Mouse (Mus musculus) MEL (cell line): ENCODE results near the gene Bmpr1b. TPM values are rescaled to one million over a fixed set of nuclear protein-coding genes. Genes with fewer than 3 reads are reported as not detected.

ENCODE experiments used
- DNase-seq: peaks from one replicate; pipeline ENCODE4 v3.0.0; 2011; ENCODE audit warnings: low read depth, low spot score
- H3K27ac ChIP-seq: 2 replicates; pipeline ENCODE4 v1.5.1; 2012; ENCODE audit warnings: low read depth, mild to moderate bottlenecking, control low read depth, low read length, moderate library complexity; ENCODE audit not compliant: control insufficient read depth
- H3K27me3 ChIP-seq, 2 experiments: fragments of 150-350 bp in 1 of 2; sonication (generic) in 1 of 2; 2 replicates each; pipeline ENCODE4 v1.6.1; 2012; ENCODE audit warnings: low read length in 2 of 2, mild to moderate bottlenecking in 2 of 2, improper control_type of control experiment in 1 of 2, moderate library complexity in 1 of 2; ENCODE audit not compliant: insufficient read depth in 2 of 2, control insufficient read depth in 1 of 2
- H3K36me3 ChIP-seq, 2 experiments: 2 replicates each; pipeline ENCODE4 v1.6.1; 2012 to 2014; ENCODE audit warnings: low read length in 2 of 2, improper control_type of control experiment in 1 of 2, inconsistent platforms in 1 of 2, mild to moderate bottlenecking in 1 of 2; ENCODE audit not compliant: insufficient read depth in 2 of 2, control insufficient read depth in 1 of 2
- H3K4me1 ChIP-seq, 2 experiments: fragments of 150-350 bp in 1 of 2; sonication (generic) in 1 of 2; 2 replicates each; pipeline ENCODE4 v1.6.1; 2012; ENCODE audit warnings: low read length in 2 of 2, improper control_type of control experiment in 1 of 2, mild to moderate bottlenecking in 1 of 2; ENCODE audit not compliant: insufficient read depth in 2 of 2, control insufficient read depth in 1 of 2
- H3K4me3 ChIP-seq, 2 experiments: fragments of 150-350 bp in 1 of 2; sonication (generic) in 1 of 2; 2 replicates each; pipeline ENCODE4 v1.5.1; 2012; ENCODE audit warnings: low read depth in 2 of 2, low read length in 2 of 2, mild to moderate bottlenecking in 2 of 2, moderate library complexity in 2 of 2, control low read depth in 1 of 2, improper control_type of control experiment in 1 of 2; ENCODE audit not compliant: control insufficient read depth in 1 of 2, insufficient read depth in 1 of 2
- H3K79me2 ChIP-seq: 2 replicates; pipeline ENCODE4 v1.6.1; 2012; ENCODE audit warnings: mild to moderate bottlenecking, low read length, moderate library complexity; ENCODE audit not compliant: control insufficient read depth, poor library complexity, insufficient read depth
- H3K9ac ChIP-seq: 2 replicates; pipeline ENCODE4 v1.6.1; 2012; ENCODE audit warnings: low read depth, mild to moderate bottlenecking, control low read depth, low read length, moderate library complexity; ENCODE audit not compliant: control insufficient read depth, poor library complexity, severe bottlenecking
- H3K9me3 ChIP-seq: fragments of 150-350 bp; sonication (generic); replicated peaks from 2 replicates; pipeline ENCODE4 v1.6.1; 2012; ENCODE audit warnings: mild to moderate bottlenecking, low read length, improper control_type of control experiment, moderate library complexity; ENCODE audit not compliant: insufficient read depth
- BHLHE40 ChIP-seq: IDR thresholded peaks from 2 replicates; pipeline ENCODE4 v1.6.1; 2012; ENCODE audit warnings: low read depth, mild to moderate bottlenecking, inconsistent platforms, low read length, improper control_type of control experiment, borderline replicate concordance
- E2F4 ChIP-seq: IDR thresholded peaks from 2 replicates; pipeline ENCODE4 v1.6.1; 2011; ENCODE audit warnings: low read depth, low read length, improper control_type of control experiment, borderline replicate concordance
- EP300 ChIP-seq, 2 experiments: IDR thresholded peaks; 2 replicates each; pipeline ENCODE4 v1.6.1; 2011; ENCODE audit warnings: improper control_type of control experiment in 2 of 2, low read length in 2 of 2, low read depth in 1 of 2, mild to moderate bottlenecking in 1 of 2
- GATA1 ChIP-seq: IDR thresholded peaks from 2 replicates; pipeline ENCODE4 v1.6.1; 2011; ENCODE audit warnings: low read depth, low read length, improper control_type of control experiment
- KAT2A ChIP-seq: conservative IDR thresholded peaks from 2 replicates; pipeline ENCODE4 v1.6.1; 2012; ENCODE audit warnings: low read depth, low read length, improper control_type of control experiment, inconsistent platforms
- MAX ChIP-seq: IDR thresholded peaks from 2 replicates; pipeline ENCODE4 v1.6.1; 2011; ENCODE audit warnings: low read length, improper control_type of control experiment
- MEF2A ChIP-seq: IDR thresholded peaks from 2 replicates; pipeline ENCODE4 v1.6.1; 2014; ENCODE audit warnings: low read depth, mild to moderate bottlenecking, inconsistent platforms, low read length, improper control_type of control experiment; ENCODE audit not compliant: poor library complexity, insufficient replicate concordance, severe bottlenecking; ENCODE audit errors: extremely low read depth
- MXI1 ChIP-seq: IDR thresholded peaks from 2 replicates; pipeline ENCODE4 v1.6.1; 2011; ENCODE audit warnings: mild to moderate bottlenecking, low read depth, low read length, improper control_type of control experiment
- MYB ChIP-seq: IDR thresholded peaks from 2 replicates; pipeline ENCODE4 v1.6.1; 2011; ENCODE audit warnings: mild to moderate bottlenecking, low read depth, low read length, improper control_type of control experiment
- NELFE ChIP-seq: IDR thresholded peaks from 2 replicates; pipeline ENCODE4 v1.6.1; 2011; ENCODE audit warnings: low read depth, low read length, improper control_type of control experiment
- POLR2A ChIP-seq, 2 experiments: IDR thresholded peaks; 2 replicates each; pipeline ENCODE4 v1.6.1; 2011 to 2012; ENCODE audit warnings: low read length in 2 of 2, mild to moderate bottlenecking in 2 of 2, control low read depth in 1 of 2, improper control_type of control experiment in 1 of 2, low read depth in 1 of 2, moderate library complexity in 1 of 2; ENCODE audit not compliant: control insufficient read depth in 1 of 2, insufficient read depth in 1 of 2, poor library complexity in 1 of 2
- POLR2AphosphoS5 ChIP-seq: IDR thresholded peaks from 2 replicates; pipeline ENCODE4 v1.6.1; 2012; ENCODE audit warnings: low read depth, borderline replicate concordance, mild to moderate bottlenecking, inconsistent platforms, low read length, moderate library complexity, mixed read lengths
- SIN3A ChIP-seq: IDR thresholded peaks from 2 replicates; pipeline ENCODE4 v1.6.1; 2012; ENCODE audit warnings: low read length, improper control_type of control experiment, inconsistent platforms
- TAL1 ChIP-seq: IDR thresholded peaks from 2 replicates; pipeline ENCODE4 v1.6.1; 2012; ENCODE audit warnings: mild to moderate bottlenecking, inconsistent platforms, low read length, moderate library complexity, mixed read lengths
- TBP ChIP-seq: IDR thresholded peaks from 2 replicates; pipeline ENCODE4 v1.8.0; 2011; ENCODE audit warnings: low read depth, low read length, improper control_type of control experiment
- TCF12 ChIP-seq: IDR thresholded peaks from 2 replicates; pipeline ENCODE4 v1.6.1; 2014; ENCODE audit warnings: low read depth, mild to moderate bottlenecking, inconsistent platforms, low read length, improper control_type of control experiment, moderate library complexity
- USF1 ChIP-seq: IDR thresholded peaks from 2 replicates; pipeline ENCODE4 v1.6.1; 2014; ENCODE audit warnings: low read depth, mild to moderate bottlenecking, inconsistent platforms, low read length, improper control_type of control experiment, moderate library complexity
- ZC3H11A ChIP-seq: IDR thresholded peaks from 2 replicates; pipeline ENCODE4 v1.6.1; 2012; ENCODE audit warnings: low read depth, mild to moderate bottlenecking, inconsistent platforms, low read length, improper control_type of control experiment
- ZNF384 ChIP-seq: IDR thresholded peaks from 2 replicates; pipeline ENCODE4 v1.6.1; 2012; ENCODE audit warnings: low read depth, mild to moderate bottlenecking, inconsistent platforms, low read length, improper control_type of control experiment
- polyA plus RNA-seq, 2 experiments: library from polyadenylated mRNA; stranded (reverse) in 1 of 2; unstranded in 1 of 2; fragments of >175 nt in 1 of 2; fragments of >200 nt in 1 of 2; gene quantifications; 2 replicates each; pipeline versions ENCODE4 v1.2.1 to v1.2.4; 2012; ENCODE audit warnings: low replicate concordance in 2 of 2, low read depth in 1 of 2; ENCODE audit not compliant: insufficient read length in 2 of 2, insufficient read depth in 1 of 2, missing spikeins in 1 of 2
- total RNA-seq: library from RNA; depleted of rRNA; stranded (reverse); fragments of 300-350 nt; gene quantifications from 2 replicates; pipeline ENCODE4 v1.2.3, GENCODE M21; 2012

Gene Bmpr1b
- total and polyA plus RNA-seq, 3 experiments: not detected

DNA sequence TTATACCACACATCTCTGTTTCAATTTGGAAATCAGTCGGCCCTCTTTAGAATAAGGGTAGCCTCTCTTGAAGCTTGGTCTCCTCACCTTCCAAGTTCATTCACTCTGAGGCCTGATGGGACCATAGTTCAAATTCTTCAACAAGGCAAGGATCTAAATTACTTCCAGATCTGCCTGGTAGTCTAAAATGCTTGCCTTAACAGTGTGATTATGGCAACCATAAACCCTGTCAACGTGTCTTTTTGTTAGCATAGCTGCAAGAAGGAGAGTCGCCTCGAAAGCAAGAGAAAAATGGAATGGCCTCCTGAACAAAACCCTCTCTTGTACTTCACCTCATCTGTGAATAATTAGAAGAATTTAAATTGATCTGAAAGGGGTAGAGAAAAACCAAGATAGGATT lies 75.2 kb downstream of the Bmpr1b start:
- Histone ChIP-seq H3K9ac (no peak overlapping the region), H3K79me2 (no peaks in the 10 kb centered on the region), H3K36me3 (no peaks in the 10 kb centered on the region), H3K9me3 (no peaks in the 10 kb centered on the region), H3K27me3 (no peaks in the 10 kb centered on the region), H3K4me3 (no peak overlapping the region), H3K27ac (no peak overlapping the region), H3K4me1 (no peaks in the 10 kb centered on the region)
- no peak for TF ChIP-seq EP300 (IDR thresholded peaks at IDR 0.05; ENCODE audit: low read depth in 1 of 2, low read length in 2 of 2)
- no peak for TF ChIP-seq BHLHE40
- TF ChIP-seq MEF2A: no peak
- TF ChIP-seq ZNF384: no peak
- DNase-seq: no peak

DNA sequence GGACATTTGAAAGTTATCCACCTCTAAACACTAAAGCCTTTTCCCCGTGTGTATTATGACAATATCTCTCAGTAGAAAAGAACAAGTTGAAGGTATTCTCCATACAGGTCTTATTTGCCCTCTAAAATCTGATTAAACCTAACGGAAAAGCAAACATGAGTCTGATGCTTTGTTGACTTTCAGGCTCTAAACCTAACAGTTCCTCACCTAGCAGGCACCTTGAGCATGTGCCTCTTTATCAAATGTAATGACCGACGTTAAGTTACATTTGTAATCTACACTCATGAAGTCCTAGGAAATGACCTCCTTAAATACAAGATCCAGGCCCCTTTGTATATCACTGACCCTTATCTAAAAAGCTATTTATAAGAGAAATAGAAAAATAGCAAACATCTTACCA lies 79.5 kb downstream of the Bmpr1b start:
- H3K4me1 ChIP-seq: no peaks in the 10 kb centered on the region
- TF ChIP-seq ZNF384: no peak
- no peak for TF ChIP-seq MAX
- no peak for TF ChIP-seq EP300 (IDR thresholded peaks at IDR 0.05; ENCODE audit: low read depth in 1 of 2, low read length in 2 of 2)
- TF ChIP-seq NELFE: no peak
- TF ChIP-seq POLR2A (IDR thresholded peaks at IDR 0.05; ENCODE audit: control insufficient read depth in 1 of 2, insufficient read depth in 1 of 2, low read depth in 1 of 2, low read length in 2 of 2, poor library complexity in 1 of 2): no peak
- TF ChIP-seq KAT2A: no peak
- TF ChIP-seq E2F4: no peak
- TF ChIP-seq MXI1: no peak
- H3K27ac ChIP-seq: no peak overlapping the region
- no peak overlapping the region for H3K4me3 ChIP-seq
- no peaks in the 10 kb centered on the region for H3K79me2 ChIP-seq
- H3K9ac ChIP-seq: no peak overlapping the region
- no peak for DNase-seq
- no peaks in the 10 kb centered on the region for H3K9me3 ChIP-seq
- no peaks in the 10 kb centered on the region for H3K36me3 ChIP-seq
- no peaks in the 10 kb centered on the region for H3K27me3 ChIP-seq

DNA sequence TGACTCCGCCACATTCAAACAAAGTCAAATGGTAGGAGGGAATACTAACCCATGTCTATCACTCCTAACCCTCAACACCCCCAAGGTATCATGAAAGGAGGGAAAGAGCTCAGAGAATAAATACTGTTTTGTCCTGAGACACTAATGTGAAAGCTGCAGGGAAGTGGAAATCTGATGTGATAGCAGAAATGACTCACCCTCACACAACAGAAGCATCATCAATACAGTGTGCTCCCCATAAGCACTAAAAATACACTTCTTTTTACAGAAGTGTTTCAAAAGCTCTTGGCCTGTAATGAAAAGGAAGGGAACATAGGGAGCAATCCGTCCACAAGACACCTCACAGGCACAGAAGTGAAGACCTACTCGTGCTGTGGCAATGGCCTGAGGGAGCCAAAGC lies 83.3 kb downstream of the Bmpr1b start:
- H3K27ac ChIP-seq: no peak overlapping the region
- DNase-seq: no peak
- TF ChIP-seq TCF12: no peak
- no peak for TF ChIP-seq USF1
- no peak for TF ChIP-seq GATA1
- TF ChIP-seq MYB: no peak
- no peak for TF ChIP-seq SIN3A
- TF ChIP-seq TBP: no peak
- no peak for TF ChIP-seq TAL1
- TF ChIP-seq ZC3H11A: no peak
- TF ChIP-seq POLR2AphosphoS5: no peak
- H3K9ac ChIP-seq: no peak overlapping the region
- no peaks in the 10 kb centered on the region for H3K79me2 ChIP-seq
- H3K4me3 ChIP-seq: no peak overlapping the region
- no peaks in the 10 kb centered on the region for H3K9me3 ChIP-seq
- no peaks in the 10 kb centered on the region for H3K27me3 ChIP-seq
- no peaks in the 10 kb centered on the region for H3K4me1 ChIP-seq
- H3K36me3 ChIP-seq: no peaks in the 10 kb centered on the region
